Mouse (Mus musculus) left cerebral cortex, adult 2 months (tissue): ENCODE results near the gene Pax3. TPM values are rescaled to one million over a fixed set of nuclear protein-coding genes. Genes with fewer than 3 reads are reported as not detected.

Experiments used
- DNase-seq, 2 experiments: peaks; one replicate each; pipeline ENCODE4 v3.0.0; 2021 to 2022; ENCODE audit warnings: low spot score in 2 of 2, mixed read lengths in 1 of 2; ENCODE audit errors: extremely low spot score in 1 of 2
- H3K27ac ChIP-seq: fragments of 200-600 bp; 2 replicates; pipeline ENCODE4 v1.8.1; 2022
- H3K4me3 ChIP-seq: fragments of 200-600 bp; 2 replicates; pipeline ENCODE4 v1.8.1; 2022
- CTCF ChIP-seq: fragments of 200-600 bp; IDR thresholded peaks from 2 replicates; pipeline ENCODE4 v1.8.1; 2022; ENCODE audit warnings: antibody characterized with exemption, mild to moderate bottlenecking, moderate library complexity
- intact Hi-C: fragments of 180-260 bp; cut with DNase I; formaldehyde crosslinking; loops from one replicate; pipeline ENCODE4 v1.15.1; 2025
- total RNA-seq, 2 experiments: library from RNA; stranded (reverse); gene quantifications; 2 replicates each; pipeline ENCODE4 v1.2.3; 2021

Pax3 gene
- total RNA-seq, 2 experiments from 2014 or later = not detected

GRCm38 (mm10) chr1:78195771-78196712 lies 892 bp downstream of the Pax3 start:
- no peak overlapping the region for H3K4me3 ChIP-seq
- H3K27ac ChIP-seq = no peak overlapping the region
- TF ChIP-seq CTCF = no peak
- DNase-seq = no peak
- intact Hi-C loops = loop anchor here (5.0 kb wide), 1 partner anchor 54 kb away; no protein-coding TSS in a partner anchor

GRCm38 (mm10) chr1:78195145-78195544 lies 1.8 kb downstream of the Pax3 start:
- no peak overlapping the region for H3K4me3 ChIP-seq
- H3K27ac ChIP-seq = no peak overlapping the region
- intact Hi-C loops = loop anchor here (5.0 kb wide), 1 partner anchor 53 kb away; no protein-coding TSS in a partner anchor
- DNase-seq = no peak
- TF ChIP-seq CTCF = no peak

GRCm38 (mm10) chr1:78194381-78195047 lies 2.4 kb downstream of the Pax3 start:
- no peak overlapping the region for H3K4me3 ChIP-seq
- no peak for DNase-seq
- TF ChIP-seq CTCF = no peak
- H3K27ac ChIP-seq = no peak overlapping the region
- intact Hi-C loops = loop anchor here (5.0 kb wide), 1 partner anchor 52 kb away; no protein-coding TSS in a partner anchor

GRCm38 (mm10) chr1:78193465-78193991 lies 3.4 kb downstream of the Pax3 start:
- no peak for TF ChIP-seq CTCF
- no peak for DNase-seq
- intact Hi-C loops = no loop called here
- no peak overlapping the region for H3K27ac ChIP-seq
- no peak overlapping the region for H3K4me3 ChIP-seq

- intact Hi-C loops = no loop called here
- no peak overlapping the region for H3K4me3 ChIP-seq
- no peak overlapping the region for H3K27ac ChIP-seq
- TF ChIP-seq CTCF = no peak
- no peak for DNase-seq
Observed at GRCm38 (mm10) chr1:78192746-78193464, 4.0 kb downstream of the Pax3 start.

- intact Hi-C loops = no loop called here
- TF ChIP-seq CTCF = no peak
- no peak overlapping the region for H3K27ac ChIP-seq
- DNase-seq = no peak
- H3K4me3 ChIP-seq = no peak overlapping the region
Observed at GRCm38 (mm10) chr1:78192217-78192735, 4.7 kb downstream of the Pax3 start.

- no peak overlapping the region for H3K27ac ChIP-seq
- no peak overlapping the region for H3K4me3 ChIP-seq
- no peak for TF ChIP-seq CTCF
- DNase-seq = no peak
- intact Hi-C loops = no loop called here
Observed at GRCm38 (mm10) chr1:78191761-78192160, 5.2 kb downstream of the Pax3 start.

GRCm38 (mm10) chr1:78191331-78191730 lies 5.6 kb downstream of the Pax3 start:
- intact Hi-C loops = no loop called here

GRCm38 (mm10) chr1:78190386-78191111 lies 6.4 kb downstream of the Pax3 start:
- no peak for DNase-seq
- TF ChIP-seq CTCF = no peak
- no peak overlapping the region for H3K4me3 ChIP-seq
- intact Hi-C loops = no loop called here
- H3K27ac ChIP-seq = no peak overlapping the region

More at GRCm38 (mm10) chr1:78191331-78191730, 5.6 kb downstream of the Pax3 start:
- Histone ChIP-seq H3K4me3 (no peak overlapping the region), H3K27ac (no peak overlapping the region)
- no peak for DNase-seq
- no peak for TF ChIP-seq CTCF

- intact Hi-C loops = no loop called here
- Histone ChIP-seq H3K4me3 (no peak overlapping the region), H3K27ac (no peak overlapping the region)
- DNase-seq = no peak
- TF ChIP-seq CTCF = no peak
Observed at GRCm38 (mm10) chr1:78189501-78190345, 7.2 kb downstream of the Pax3 start.
